Mouse (Mus musculus) layer of hippocampus, adult 2 months (tissue): ENCODE data around the gene Capn7. TPM values are rescaled to one million over a fixed set of nuclear protein-coding genes. Genes with fewer than 3 reads are reported as not detected.

Source experiments
- DNase-seq, 2 experiments: peaks; one replicate each; pipeline ENCODE4 v3.0.0; 2022; ENCODE audit warnings: low spot score in 2 of 2
- H3K27ac ChIP-seq: fragments of 200-600 bp; 2 replicates; pipeline ENCODE4 v1.8.1; 2022
- H3K4me3 ChIP-seq: fragments of 200-600 bp; 2 replicates; pipeline ENCODE4 v1.8.1; 2022; ENCODE audit warnings: mild to moderate bottlenecking
- CTCF ChIP-seq: fragments of 200-600 bp; conservative IDR thresholded peaks from 2 replicates; pipeline ENCODE4 v1.8.1; 2022; ENCODE audit warnings: antibody characterized with exemption, mild to moderate bottlenecking, moderate library complexity
- long read RNA-seq, 2 experiments: library from polyadenylated mRNA; stranded (forward); transcript quantifications; one replicate each; pipeline ENCODE4 v2.0.0; 2021; ENCODE audit warnings: borderline mapping rate in 2 of 2
- total RNA-seq, 2 experiments: library from RNA; stranded (reverse); gene quantifications; 2 replicates each; pipeline ENCODE4 v1.2.3; 2021

Gene Capn7
- total RNA-seq = 10 to 100 TPM; 35.6 to 39.4 TPM
- long read RNA-seq, experiment 1, transcript Capn7-201 (21 exons, 3,648 nt) = major isoform, 22 of 31 reads
- long read RNA-seq, experiment 1, partial matches to known transcripts = 1 of 31 reads
- long read RNA-seq, experiment 1, other reads (novel, unspliced or antisense) = 8 of 31 reads
- long read RNA-seq, experiment 2, full-length matches to known transcripts = 38 of 55 reads
- long read RNA-seq, experiment 2, partial matches to known transcripts = 4 of 55 reads
- long read RNA-seq, experiment 2, other reads (novel, unspliced or antisense) = 13 of 55 reads

- TF ChIP-seq CTCF = peak; percentile 27
- Histone ChIP-seq H3K27ac (peak within 1 kb of the TSS; percentile 92), H3K4me3 (peak within 1 kb of the TSS; percentile 87)
- DNase-seq = peak; percentile 98 to 99
These were observed at the start of gene Capn7 for GRCm38 (mm10) chr14:31336369-31337155. Capn7 (plus strand) TSS chr14:31336638.

- no peak overlapping the region for H3K27ac ChIP-seq
- DNase-seq = no peak
- no peak overlapping the region for H3K4me3 ChIP-seq
- TF ChIP-seq CTCF = no peak
These were observed 23.2 kb upstream of the Capn7 start for GRCm38 (mm10) chr14:31313192-31313591.

- Histone ChIP-seq H3K27ac (no peak overlapping the region), H3K4me3 (no peak overlapping the region)
- no peak for DNase-seq
- TF ChIP-seq CTCF = no peak
These were observed 19.8 kb upstream of the Capn7 start for GRCm38 (mm10) chr14:31316613-31317012.

GRCm38 (mm10) chr14:31317754-31318153 lies 18.7 kb upstream of the Capn7 start:
- DNase-seq = no peak
- TF ChIP-seq CTCF = no peak
- Histone ChIP-seq H3K27ac (no peak overlapping the region), H3K4me3 (no peak overlapping the region)

- no peak for TF ChIP-seq CTCF
- no peak for DNase-seq
- Histone ChIP-seq H3K27ac (no peak overlapping the region), H3K4me3 (no peak overlapping the region)
These were observed 16.9 kb upstream of the Capn7 start for GRCm38 (mm10) chr14:31319546-31319945.

- no peak for DNase-seq
- no peak overlapping the region for H3K27ac ChIP-seq
- TF ChIP-seq CTCF = no peak
These were observed 15.3 kb upstream of the Capn7 start for GRCm38 (mm10) chr14:31321181-31321580.

GRCm38 (mm10) chr14:31322191-31322590 lies 14.2 kb upstream of the Capn7 start:
- no peak for TF ChIP-seq CTCF
- Histone ChIP-seq H3K27ac (no peak overlapping the region), H3K4me3 (no peak overlapping the region)
- DNase-seq = no peak

More at GRCm38 (mm10) chr14:31321181-31321580, 15.3 kb upstream of the Capn7 start:
- no peak overlapping the region for H3K4me3 ChIP-seq

- no peak for DNase-seq
- TF ChIP-seq CTCF = no peak
- no peak overlapping the region for H3K4me3 ChIP-seq
- no peak overlapping the region for H3K27ac ChIP-seq
These were observed 13.2 kb upstream of the Capn7 start for GRCm38 (mm10) chr14:31323189-31323588.

- TF ChIP-seq CTCF = peak; percentile 40
- Histone ChIP-seq H3K4me3 (peak within 1 kb of the TSS; percentile 47), H3K27ac (no peak within 1 kb of the TSS)
- DNase-seq = no peak
These were observed 12.3 kb upstream of the Capn7 start, which contains the start of gene Dnah1 for GRCm38 (mm10) chr14:31323849-31324792. Dnah1 (minus strand) TSS chr14:31323896.

GRCm38 (mm10) chr14:31324851-31325250 lies 11.6 kb upstream of the Capn7 start:
- no peak for DNase-seq
- Histone ChIP-seq H3K27ac (no peak overlapping the region), H3K4me3 (no peak overlapping the region)
- peak; percentile 54 for TF ChIP-seq CTCF

- peak; percentile 49 for TF ChIP-seq CTCF
- Histone ChIP-seq H3K4me3 (no peak overlapping the region), H3K27ac (no peak overlapping the region)
- DNase-seq = no peak
These were observed 10.9 kb upstream of the Capn7 start for GRCm38 (mm10) chr14:31325551-31325950.

- TF ChIP-seq CTCF = no peak
- no peak for DNase-seq
- Histone ChIP-seq H3K27ac (no peak overlapping the region), H3K4me3 (no peak overlapping the region)
These were observed 9.7 kb upstream of the Capn7 start for GRCm38 (mm10) chr14:31326770-31327169.
